Mouse (Mus musculus) heart, adult 2 months (tissue): ENCODE measurements around the gene Ddx18.

Experiments used
- CTCF ChIP-seq: fragments of 200-600 bp; IDR thresholded peaks from 2 replicates; pipeline ENCODE4 v1.8.1; 2022; ENCODE audit warnings: antibody characterized with exemption, mild to moderate bottlenecking, moderate library complexity
- EP300 ChIP-seq: fragments of 200-500 bp; IDR thresholded peaks from 2 replicates; pipeline ENCODE4 v1.6.1; 2011; ENCODE audit warnings: low read depth, low read length, control low read depth; ENCODE audit not compliant: insufficient read depth
- POLR2A ChIP-seq: fragments of 200-500 bp; IDR thresholded peaks from 2 replicates; pipeline ENCODE4 v1.6.1; 2011; ENCODE audit warnings: mild to moderate bottlenecking, low read depth, low read length, control low read depth; ENCODE audit not compliant: insufficient read depth

GRCm38 (mm10) chr1:121605118-121605517 is 37.3 kb upstream of the Ddx18 start:
- TF ChIP-seq CTCF (peak; percentile 57), EP300 (no peak), POLR2A (no peak)
